Mouse (Mus musculus): Measurements from ENCODE around the gene Olfr625-ps1.

GRCm38 (mm10) chr7:103730074-103730473 is 47.6 kb downstream of the Olfr625-ps1 start, which contains the start of gene Olfr628:
- TF ChIP-seq CTCF (IDR thresholded peaks at IDR 0.05; ENCODE audit: low read depth, low read length) (no peak), POLR2A (IDR thresholded peaks at IDR 0.05; ENCODE audit: borderline replicate concordance, low read depth, low read length) (no peak)
